8 mouse cellular contexts compared by ENCODE assay signal in genomic region chr16:42874456-42874855, GRCm38 (mm10). TPM values are rescaled to one million over a fixed set of nuclear protein-coding genes. Genes with fewer than 3 reads are reported as not detected.
A peak's percentile ranks its signal among the peaks of the same experiment; 100 is the strongest.
DNase-seq lines count a peak whose midpoint lies in the region; ATAC-seq and TF ChIP-seq lines count a peak whose summit lies in the region.

No protein-coding gene starts in this region.

- peak overlapping the region; percentile 58 for H3K4me2 ChIP-seq in hindbrain, postnatal 0 days (ENCODE audit: low read depth, low read length)
- H3K4me2 ChIP-seq in liver, embryonic 11.5 days, result peak overlapping the region; percentile 74

- H3K27ac ChIP-seq in gastrocnemius, adult 2 months, result peak overlapping the region; percentile 99
- H3K27ac ChIP-seq in hindbrain, postnatal 0 days, result peak overlapping the region; percentile 93
- H3K27ac ChIP-seq in liver, embryonic 11.5 days (ENCODE audit: low read depth, low read length), result peak overlapping the region; percentile 86

- intact Hi-C loops in gastrocnemius, adult 2 months (cut with DNase I), result loop anchor here (2.0 kb wide), 1 partner anchor 40 kb away; no protein-coding TSS in a partner anchor

- H3K4me1 ChIP-seq in hindbrain, postnatal 0 days (ENCODE audit: insufficient read depth, low read length), result no peaks in the 10 kb centered on the region
- H3K4me1 ChIP-seq in liver, embryonic 11.5 days (replicated peaks; ENCODE audit: control insufficient read depth, insufficient read depth, low read length), result no peaks in the 10 kb centered on the region

- peak overlapping the region; percentile 82 for H3K4me3 ChIP-seq in gastrocnemius, adult 2 months
- peak overlapping the region; percentile 48 for H3K4me3 ChIP-seq in hindbrain, postnatal 0 days (ENCODE audit: low read length)
- peak overlapping the region; percentile 61 for H3K4me3 ChIP-seq in liver, embryonic 11.5 days (ENCODE audit: low read depth, low read length)

- no peak for TF ChIP-seq CTCF in brain, embryonic 14.5 days (IDR thresholded peaks at IDR 0.05; ENCODE audit: borderline replicate concordance, extremely low read depth, insufficient read depth, insufficient read length)
- no peak for TF ChIP-seq CTCF in gastrocnemius, adult 2 months (IDR thresholded peaks at IDR 0.05)
- TF ChIP-seq CTCF in hindbrain, postnatal 0 days (IDR thresholded peaks at IDR 0.05; ENCODE audit: low read depth), result no peak

- H3K27me3 ChIP-seq in hindbrain, postnatal 0 days (ENCODE audit: insufficient read depth, low read length), result no peaks in the 10 kb centered on the region
- no peaks in the 10 kb centered on the region for H3K27me3 ChIP-seq in liver, embryonic 11.5 days (replicated peaks; ENCODE audit: control insufficient read depth, insufficient read depth, low read length)

- peak; percentile 20 to 42 for DNase-seq in layer of hippocampus, postnatal 10 days (ENCODE audit: low spot score in 2 of 2)
- no peak for DNase-seq in layer of hippocampus, adult 8-10 months (ENCODE audit: low spot score in 2 of 2)
- DNase-seq in brain, embryonic 14.5 days (ENCODE audit: low read depth), result peak; percentile 78
- DNase-seq in gastrocnemius, adult 2 months, result peak; percentile 56
- DNase-seq in hindbrain, postnatal 0 days (ENCODE audit: low spot score), result peak; percentile 57
- no peak for DNase-seq in liver, embryonic 11.5 days (ENCODE audit: low spot score)
- peak; percentile 36 for DNase-seq in neural tube, embryonic 10.5 days (ENCODE audit: extremely low spot score, low spot score)

- 1% methylated on average over 5 of the region's 5 CpGs for WGBS in hindbrain, postnatal 0 days
- WGBS in liver, embryonic 11.5 days, result 1% methylated on average over 5 of the region's 5 CpGs

- no peak for TF ChIP-seq POLR2A in brain, embryonic 14.5 days (IDR thresholded peaks at IDR 0.05; ENCODE audit: borderline replicate concordance, extremely low read depth, insufficient read depth, insufficient read length, poor library complexity, severe bottlenecking)

- H3K9ac ChIP-seq in hindbrain, postnatal 0 days (replicated peaks; ENCODE audit: low read length), result peak overlapping the region; percentile 56
- H3K9ac ChIP-seq in liver, embryonic 11.5 days (ENCODE audit: low read depth, low read length), result peak overlapping the region; percentile 75

- H3K36me3 ChIP-seq in hindbrain, postnatal 0 days (ENCODE audit: insufficient read depth, low read length), result no peaks in the 10 kb centered on the region
- no peaks in the 10 kb centered on the region for H3K36me3 ChIP-seq in liver, embryonic 11.5 days (ENCODE audit: control insufficient read depth, insufficient read depth, low read length)

- H3K9me3 ChIP-seq in hindbrain, postnatal 0 days (ENCODE audit: low read length), result no peaks in the 10 kb centered on the region
- no peaks in the 10 kb centered on the region for H3K9me3 ChIP-seq in liver, embryonic 11.5 days (ENCODE audit: control insufficient read depth, low read length)

- no peak for ATAC-seq in hindbrain, postnatal 0 days
- no peak for ATAC-seq in liver, embryonic 11.5 days (replicated peaks; ENCODE audit: low FRiP score)
- no peak for ATAC-seq in frontal cortex, adult (ENCODE audit: low TSS enrichment)

RNA-seq across cellular contexts. Expression of gene Zbtb20, which starts 1.2 kb away (rescaled TPM):
- total RNA-seq in layer of hippocampus, postnatal 10 days (2021), result 100 to 1,000 TPM; 310 to 333 TPM
- total RNA-seq in layer of hippocampus, adult 8-10 months (2022), result 100 to 1,000 TPM; 253 to 310 (median 284) TPM
- polyA plus RNA-seq in brain, embryonic 14.5 days (2012; rRNA removed), result 13.1 and 18.0 TPM in 2 replicates
- total RNA-seq in gastrocnemius, adult 2 months (2021), result 100 to 1,000 TPM in 1 of 2 experiments, 10 to 100 TPM in 1; 87.2 to 104 TPM
- 36.8 and 38.0 TPM in 2 replicates for total RNA-seq in hindbrain, postnatal 0 days (2014; rRNA removed)
- polyA plus RNA-seq in hindbrain, postnatal 0 days (2015; fragmentation: Nextera tagmentation; extraction: Ambion mirVana), result 35.2 and 37.9 TPM in 2 replicates
- 6.6 and 7.6 TPM in 2 replicates for polyA plus RNA-seq in liver, embryonic 11.5 days (2014; fragmentation: Nextera tagmentation; extraction: Ambion mirVana)

Comparison
In these comparisons a context has a peak if more than half of its experiments do, and no peak if none do; other contexts are left out.
1. DNase-seq: peak in layer of hippocampus, postnatal 10 days (2 of 2), brain, embryonic 14.5 days (single experiment), gastrocnemius, adult 2 months (single experiment), hindbrain, postnatal 0 days (single experiment) and neural tube, embryonic 10.5 days (single experiment); none in layer of hippocampus, adult 8-10 months (0 of 2) and liver, embryonic 11.5 days (single experiment).
2. Peak in every context shown above with its lines, with median percentiles within 50 percentile points of each other: H3K27ac ChIP-seq and H3K4me3 ChIP-seq.